ENCODE assay signal across 8 mouse cellular contexts in the genomic region with DNA sequence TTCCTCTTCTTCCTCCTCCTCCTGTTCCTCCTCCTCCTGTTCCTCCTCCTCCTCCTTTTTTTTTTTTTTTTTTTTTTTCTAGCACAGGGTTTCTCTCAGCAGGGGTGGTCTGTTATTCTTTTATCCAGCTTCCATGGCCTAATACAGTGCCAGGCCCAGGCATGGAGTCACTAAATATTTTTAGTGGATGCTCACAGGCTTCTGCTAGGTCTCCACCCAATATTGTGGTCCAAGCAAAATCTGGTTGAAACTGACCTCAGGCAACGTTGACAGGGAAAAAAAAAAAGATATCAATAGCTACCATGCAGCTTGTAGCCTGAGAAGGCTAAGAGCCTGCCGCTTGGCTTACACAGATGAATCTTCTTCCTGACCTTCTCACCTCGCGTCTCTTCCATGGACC. TPM values are rescaled to one million over a fixed set of nuclear protein-coding genes. Genes with fewer than 3 reads are reported as not detected.
A peak's percentile ranks its signal among the peaks of the same experiment; 100 is the strongest.
DNase-seq lines count a peak whose midpoint lies in the region; ATAC-seq and TF ChIP-seq lines count a peak whose summit lies in the region.

No protein-coding gene starts in this region.

- H3K79me2 ChIP-seq in liver, adult 2 months (ENCODE audit: control insufficient read depth, insufficient read depth, low read length), result peaks cover 11% of the 10 kb centered on the region; the same call in 1 of the 2 replicates

- WGBS in forebrain, embryonic 10.5 days, result 61% methylated on average over 4 of the region's 4 CpGs
- WGBS in forebrain, embryonic 11.5 days, result 64% methylated on average over 4 of the region's 4 CpGs
- WGBS in liver, adult 2 months, result 66% methylated on average over 4 of the region's 4 CpGs
- WGBS in hindbrain, embryonic 12.5 days, result 57% methylated on average over 4 of the region's 4 CpGs
- 65% methylated on average over 4 of the region's 4 CpGs for WGBS in midbrain, postnatal 0 days

- DNase-seq in forebrain, embryonic 10.5 days (ENCODE audit: extremely low spot score, low spot score), result no peak
- DNase-seq in forebrain, embryonic 11.5 days (ENCODE audit: low spot score), result no peak
- DNase-seq in liver, adult 2 months (ENCODE audit: extremely low read depth, low read depth, low spot score), result no peak
- DNase-seq in liver, result no peak
- no peak for DNase-seq in midbrain, postnatal 0 days (ENCODE audit: low spot score)
- no peak for DNase-seq in urinary bladder, adult 18-20 months (ENCODE audit: low spot score in 2 of 2)
- no peak for DNase-seq in left cerebral cortex, adult 8-10 months (ENCODE audit: low spot score in 2 of 2)

- H3K36me3 ChIP-seq in forebrain, embryonic 10.5 days (replicated peaks), result no peaks in the 10 kb centered on the region
- H3K36me3 ChIP-seq in forebrain, embryonic 11.5 days (ENCODE audit: control insufficient read depth, insufficient read depth, low read length), result no peaks in the 10 kb centered on the region
- no peaks in the 10 kb centered on the region for H3K36me3 ChIP-seq in liver, adult 2 months (ENCODE audit: control insufficient read depth, insufficient read depth, low read length)
- H3K36me3 ChIP-seq in hindbrain, embryonic 12.5 days, result no peaks in the 10 kb centered on the region
- H3K36me3 ChIP-seq in midbrain, postnatal 0 days (ENCODE audit: insufficient read depth, low read length), result peaks cover under 1% of the 10 kb centered on the region; the same call in 1 of the 2 replicates

- no peak overlapping the region for H3K9ac ChIP-seq in forebrain, embryonic 11.5 days (ENCODE audit: low read length)
- no peak overlapping the region for H3K9ac ChIP-seq in liver, adult 2 months (ENCODE audit: low read depth, low read length)
- no peak overlapping the region for H3K9ac ChIP-seq in hindbrain, embryonic 12.5 days
- no peak overlapping the region for H3K9ac ChIP-seq in midbrain, postnatal 0 days (replicated peaks; ENCODE audit: low read length, poor library complexity, severe bottlenecking)

- peak overlapping the region; percentile 97 for H3K27ac ChIP-seq in forebrain, embryonic 10.5 days
- no peak overlapping the region; the same call in 1 of the 2 replicates for H3K27ac ChIP-seq in forebrain, embryonic 11.5 days (ENCODE audit: low read depth, low read length)
- H3K27ac ChIP-seq in liver, adult 2 months (replicated peaks; ENCODE audit: insufficient read depth, low read depth, low read length), result peak overlapping the region; percentile 100; the same call in 1 of the 2 replicates
- H3K27ac ChIP-seq in hindbrain, embryonic 12.5 days, result 0 out of 2 replicates have a peak overlapping the region, but pooled peaks have one; percentile 95
- peak overlapping the region; percentile 62; the same call in 1 of the 2 replicates for H3K27ac ChIP-seq in midbrain, postnatal 0 days (ENCODE audit: low read depth, low read length)

- peaks cover 6% of the 10 kb centered on the region; the same call in 1 of the 2 replicates for H3K9me3 ChIP-seq in forebrain, embryonic 10.5 days
- peaks cover 4% of the 10 kb centered on the region; the same call in 1 of the 2 replicates for H3K9me3 ChIP-seq in forebrain, embryonic 11.5 days (ENCODE audit: control insufficient read depth, low read length)
- 0 out of 2 replicates have a peak, but pooled peaks cover 6% of the 10 kb centered on the region for H3K9me3 ChIP-seq in hindbrain, embryonic 12.5 days (replicated peaks)
- no peaks in the 10 kb centered on the region for H3K9me3 ChIP-seq in midbrain, postnatal 0 days (ENCODE audit: low read length)

- no peak overlapping the region for H3K4me2 ChIP-seq in forebrain, embryonic 11.5 days (ENCODE audit: low read depth, low read length, severe bottlenecking)
- H3K4me2 ChIP-seq in hindbrain, embryonic 12.5 days (replicated peaks), result 0 out of 2 replicates have a peak overlapping the region, but pooled peaks have one; percentile 76
- H3K4me2 ChIP-seq in midbrain, postnatal 0 days (ENCODE audit: low read depth, low read length, poor library complexity, severe bottlenecking), result no peak overlapping the region

- TF ChIP-seq POLR2A in liver, adult 2 months (IDR thresholded peaks at IDR 0.05; ENCODE audit: extremely low read depth, insufficient read depth, low read length), result no peak

- 0 out of 2 replicates have a peak, but pooled peaks cover 4% of the 10 kb centered on the region for H3K27me3 ChIP-seq in forebrain, embryonic 10.5 days (ENCODE audit: poor library complexity, severe bottlenecking)
- no peaks in the 10 kb centered on the region for H3K27me3 ChIP-seq in forebrain, embryonic 11.5 days (ENCODE audit: control insufficient read depth, insufficient read depth, low read length)
- H3K27me3 ChIP-seq in liver, adult 2 months (ENCODE audit: control insufficient read depth, insufficient read depth, low read length), result no peaks in the 10 kb centered on the region
- no peaks in the 10 kb centered on the region for H3K27me3 ChIP-seq in hindbrain, embryonic 12.5 days
- H3K27me3 ChIP-seq in midbrain, postnatal 0 days (ENCODE audit: insufficient read depth, low read length), result no peaks in the 10 kb centered on the region

- peaks cover 44% of the 10 kb centered on the region for H3K4me1 ChIP-seq in forebrain, embryonic 10.5 days
- H3K4me1 ChIP-seq in forebrain, embryonic 11.5 days (replicated peaks; ENCODE audit: control insufficient read depth, insufficient read depth, low read length), result peaks cover 11% of the 10 kb centered on the region
- H3K4me1 ChIP-seq in liver, adult 2 months (ENCODE audit: control insufficient read depth, insufficient read depth, low read length), result peaks cover 4% of the 10 kb centered on the region
- H3K4me1 ChIP-seq in hindbrain, embryonic 12.5 days, result peaks cover 32% of the 10 kb centered on the region
- H3K4me1 ChIP-seq in midbrain, postnatal 0 days (ENCODE audit: insufficient read depth, low read length), result peaks cover 9% of the 10 kb centered on the region

- ATAC-seq in forebrain, embryonic 11.5 days (replicated peaks; ENCODE audit: low FRiP score), result no peak
- no peak for ATAC-seq in hindbrain, embryonic 12.5 days (ENCODE audit: low FRiP score)
- ATAC-seq in midbrain, postnatal 0 days (ENCODE audit: low FRiP score), result no peak

- H3K4me3 ChIP-seq in forebrain, embryonic 10.5 days, result peak overlapping the region; percentile 85; the same call in 1 of the 2 replicates
- H3K4me3 ChIP-seq in forebrain, embryonic 11.5 days (ENCODE audit: low read depth, low read length), result no peak overlapping the region
- H3K4me3 ChIP-seq in liver, adult 2 months (ENCODE audit: insufficient read depth, low read depth, low read length), result no peak overlapping the region
- no peak overlapping the region for H3K4me3 ChIP-seq in hindbrain, embryonic 12.5 days
- H3K4me3 ChIP-seq in midbrain, postnatal 0 days (ENCODE audit: low read depth, low read length), result no peak overlapping the region

- no peak for TF ChIP-seq CTCF in liver, adult 2 months (IDR thresholded peaks at IDR 0.05; ENCODE audit: low read depth, low read length)
- no peak for TF ChIP-seq CTCF in midbrain, postnatal 0 days (IDR thresholded peaks at IDR 0.05)

RNA-seq across cellular contexts. Expression of a gene that starts 1.7 kb away (rescaled TPM):
- 66.5 and 67.4 TPM in 2 replicates for polyA plus RNA-seq in forebrain, embryonic 10.5 days (2016; fragmentation: Nextera tagmentation; extraction: Ambion mirVana)
- 71.2 and 75.0 TPM in 2 replicates for polyA plus RNA-seq in forebrain, embryonic 11.5 days (2014; fragmentation: Nextera tagmentation; extraction: Ambion mirVana)
- total RNA-seq in liver, adult 2 months (2014; rRNA removed), result 193 and 278 TPM in 2 replicates
- polyA plus RNA-seq in liver, adult 2 months (2012; rRNA removed), result 354 and 373 TPM in 2 replicates
- polyA plus RNA-seq in hindbrain, embryonic 12.5 days (2016; fragmentation: Nextera tagmentation; extraction: Ambion mirVana), result 111 and 115 TPM in 2 replicates
- 297 and 319 TPM in 2 replicates for total RNA-seq in midbrain, postnatal 0 days (2014; rRNA removed)
- polyA plus RNA-seq in midbrain, postnatal 0 days (2015; fragmentation: Nextera tagmentation; extraction: Ambion mirVana), result 79.8 and 84.4 TPM in 2 replicates
- 100 to 1,000 TPM; 295 to 337 (median 306) TPM for total RNA-seq in left cerebral cortex, adult 8-10 months (2022)

RNA-seq across cellular contexts. Expression of a gene that starts 20.1 kb away (rescaled TPM):
- 7.3 and 7.7 TPM in 2 replicates for polyA plus RNA-seq in forebrain, embryonic 10.5 days (2016; fragmentation: Nextera tagmentation; extraction: Ambion mirVana)
- 6.8 and 7.8 TPM in 2 replicates for polyA plus RNA-seq in forebrain, embryonic 11.5 days (2014; fragmentation: Nextera tagmentation; extraction: Ambion mirVana)
- 27.7 and 29.1 TPM in 2 replicates for total RNA-seq in liver, adult 2 months (2014; rRNA removed)
- 29.4 and 44.7 TPM in 2 replicates for polyA plus RNA-seq in liver, adult 2 months (2012; rRNA removed)
- polyA plus RNA-seq in hindbrain, embryonic 12.5 days (2016; fragmentation: Nextera tagmentation; extraction: Ambion mirVana), result 8.8 and 11.3 TPM in 2 replicates
- 6.1 and 10.2 TPM in 2 replicates for total RNA-seq in midbrain, postnatal 0 days (2014; rRNA removed)
- polyA plus RNA-seq in midbrain, postnatal 0 days (2015; fragmentation: Nextera tagmentation; extraction: Ambion mirVana), result 3.9 and 4.3 TPM in 2 replicates
- total RNA-seq in left cerebral cortex, adult 8-10 months (2022), result 10 to 100 TPM; 13.5 to 17.1 (median 15.0) TPM

RNA-seq across cellular contexts. Expression of a gene that starts 44.0 kb away (rescaled TPM):
- polyA plus RNA-seq in forebrain, embryonic 10.5 days (2016; fragmentation: Nextera tagmentation; extraction: Ambion mirVana), result 9.9 and 10.0 TPM in 2 replicates
- polyA plus RNA-seq in forebrain, embryonic 11.5 days (2014; fragmentation: Nextera tagmentation; extraction: Ambion mirVana), result 12.0 and 12.2 TPM in 2 replicates
- 5.5 and 6.3 TPM in 2 replicates for total RNA-seq in liver, adult 2 months (2014; rRNA removed)
- polyA plus RNA-seq in liver, adult 2 months (2012; rRNA removed), result 2.0 and 2.7 TPM in 2 replicates
- 7.8 and 8.9 TPM in 2 replicates for polyA plus RNA-seq in hindbrain, embryonic 12.5 days (2016; fragmentation: Nextera tagmentation; extraction: Ambion mirVana)
- 3.2 and 3.7 TPM in 2 replicates for total RNA-seq in midbrain, postnatal 0 days (2014; rRNA removed)
- polyA plus RNA-seq in midbrain, postnatal 0 days (2015; fragmentation: Nextera tagmentation; extraction: Ambion mirVana), result 1.4 and 1.7 TPM in 2 replicates
- total RNA-seq in left cerebral cortex, adult 8-10 months (2022), result 1 to 10 TPM; 4.7 to 6.1 (median 5.1) TPM

RNA-seq across cellular contexts. Expression of a gene that starts 45.7 kb away (rescaled TPM):
- polyA plus RNA-seq in forebrain, embryonic 10.5 days (2016; fragmentation: Nextera tagmentation; extraction: Ambion mirVana), result 5.6 and 6.2 TPM in 2 replicates
- polyA plus RNA-seq in forebrain, embryonic 11.5 days (2014; fragmentation: Nextera tagmentation; extraction: Ambion mirVana), result 4.9 and 5.5 TPM in 2 replicates
- 8.9 and 13.4 TPM in 2 replicates for total RNA-seq in liver, adult 2 months (2014; rRNA removed)
- 16.0 and 16.6 TPM in 2 replicates for polyA plus RNA-seq in liver, adult 2 months (2012; rRNA removed)
- polyA plus RNA-seq in hindbrain, embryonic 12.5 days (2016; fragmentation: Nextera tagmentation; extraction: Ambion mirVana), result 6.8 and 8.9 TPM in 2 replicates
- 4.8 and 5.6 TPM in 2 replicates for total RNA-seq in midbrain, postnatal 0 days (2014; rRNA removed)
- polyA plus RNA-seq in midbrain, postnatal 0 days (2015; fragmentation: Nextera tagmentation; extraction: Ambion mirVana), result 1.4 and 1.6 TPM in 2 replicates
- 10 to 100 TPM; 36.5 to 55.0 (median 45.5) TPM for total RNA-seq in left cerebral cortex, adult 8-10 months (2022)
